In genomic region chr2:52602228-52602627, GRCm38 (mm10) we compare ENCODE assay signal across 13 mouse cellular contexts.
DNase-seq lines count a peak whose midpoint lies in the region; ATAC-seq and TF ChIP-seq lines count a peak whose summit lies in the region.
"Had no signal": no experiment of that assay in that cellular context is flagged by ENCODE, and none has a peak within 500 bp of the region (broad histone marks: within the 10 kb centered on the region; RNA-seq: fewer than 3 reads in every experiment).

No protein-coding gene starts in this region.

- no peak overlapping the region for H3K27ac ChIP-seq in limb, embryonic 14.5 days (replicated peaks; ENCODE audit: low read depth, low read length)
- H3K27ac ChIP-seq in limb, embryonic 10.5 days: no peak overlapping the region
- H3K27ac ChIP-seq in forebrain, embryonic 14.5 days (ENCODE audit: low read depth, low read length): no peak overlapping the region
- H3K27ac ChIP-seq: heart, adult 2 months; hindbrain, embryonic 14.5 days; kidney, embryonic 15.5 days had no signal

- H3K9ac ChIP-seq in limb, embryonic 14.5 days (ENCODE audit: low read depth, low read length, severe bottlenecking): no peak overlapping the region
- no peak overlapping the region for H3K9ac ChIP-seq in forebrain, embryonic 14.5 days (ENCODE audit: low read length)
- H3K9ac ChIP-seq: hindbrain, embryonic 14.5 days; kidney, embryonic 15.5 days had no signal

- CTCF ChIA-PET in Patski (lab: Charles Lee): interaction anchor here (0.9 kb wide), 1 partner anchor 12 kb away, joined by 4 read pairs; no protein-coding TSS in a partner anchor

- in situ Hi-C loops in Patski (cut with MboI; ENCODE audit: low pct_unique_long_range_greater_than_20kb): loop anchor here (25.0 kb wide), 1 partner anchor 615 kb away; no protein-coding TSS in a partner anchor

- H3K9me3 ChIP-seq in limb, embryonic 14.5 days (ENCODE audit: control insufficient read depth, low read length): no peaks in the 10 kb centered on the region
- no peaks in the 10 kb centered on the region for H3K9me3 ChIP-seq in limb, embryonic 10.5 days (replicated peaks)
- no peaks in the 10 kb centered on the region for H3K9me3 ChIP-seq in forebrain, embryonic 14.5 days (replicated peaks; ENCODE audit: control insufficient read depth, low read length)
- H3K9me3 ChIP-seq: kidney, embryonic 15.5 days had no signal

- DNase-seq in limb, embryonic 14.5 days (ENCODE audit: low spot score): peak; percentile 37
- no peak for DNase-seq in limb, embryonic 10.5 days (ENCODE audit: low spot score)
- DNase-seq in Patski (ENCODE audit: low read depth, low spot score): no peak
- DNase-seq in gonadal fat pad, adult 2 months (ENCODE audit: low read depth): peak; percentile 98
- DNase-seq in layer of hippocampus, postnatal 10 days (ENCODE audit: low spot score in 2 of 2): no peak
- no peak for DNase-seq in forebrain, embryonic 14.5 days (ENCODE audit: low spot score)
- no peak for DNase-seq in layer of hippocampus, adult 18-20 months (ENCODE audit: low spot score in 2 of 2)
- DNase-seq: cerebellum, postnatal 36 days; heart, adult 2 months; layer of hippocampus, adult 9-11 months had no signal

- no peaks in the 10 kb centered on the region for H3K36me3 ChIP-seq in limb, embryonic 14.5 days (ENCODE audit: control insufficient read depth, insufficient read depth, low read length)
- no peaks in the 10 kb centered on the region for H3K36me3 ChIP-seq in limb, embryonic 10.5 days
- no peaks in the 10 kb centered on the region for H3K36me3 ChIP-seq in forebrain, embryonic 14.5 days (ENCODE audit: control insufficient read depth, insufficient read depth, low read length)
- H3K36me3 ChIP-seq: kidney, embryonic 15.5 days had no signal

- no peak for TF ChIP-seq CTCF in Patski (IDR thresholded peaks at IDR 0.05)

- 61% methylated on average over 2 of the region's 2 CpGs for WGBS in limb, embryonic 14.5 days
- WGBS in limb, embryonic 10.5 days: 91% methylated on average over 2 of the region's 2 CpGs
- WGBS in forebrain, embryonic 14.5 days: 90% methylated on average over 2 of the region's 2 CpGs

- H3K4me3 ChIP-seq in limb, embryonic 14.5 days (replicated peaks; ENCODE audit: low read length): no peak overlapping the region
- H3K4me3 ChIP-seq in limb, embryonic 10.5 days: no peak overlapping the region
- no peak overlapping the region for H3K4me3 ChIP-seq in forebrain, embryonic 14.5 days (ENCODE audit: low read depth, low read length)
- H3K4me3 ChIP-seq: heart, adult 2 months; kidney, embryonic 15.5 days had no signal

- no peak overlapping the region for H3K4me2 ChIP-seq in limb, embryonic 14.5 days (replicated peaks; ENCODE audit: low read depth, low read length, severe bottlenecking)
- no peak overlapping the region for H3K4me2 ChIP-seq in forebrain, embryonic 14.5 days (ENCODE audit: low read length)
- H3K4me2 ChIP-seq: hindbrain, embryonic 14.5 days; kidney, embryonic 15.5 days had no signal

- POLR2A ChIA-PET in Patski (lab: Charles Lee): no interaction called here

- ATAC-seq in limb, embryonic 14.5 days (ENCODE audit: low FRiP score, low read depth): no peak
- ATAC-seq in Patski: peak; percentile 68
- ATAC-seq in megakaryocyte progenitor cell, adult 5-6 weeks (replicated peaks; ENCODE audit: poor library complexity): peak; percentile 86
- no peak for ATAC-seq in forebrain, embryonic 14.5 days

- no peaks in the 10 kb centered on the region for H3K27me3 ChIP-seq in limb, embryonic 14.5 days (ENCODE audit: control insufficient read depth, insufficient read depth, low read length)
- H3K27me3 ChIP-seq in limb, embryonic 10.5 days (ENCODE audit: low read depth, poor library complexity, severe bottlenecking): no peaks in the 10 kb centered on the region
- H3K27me3 ChIP-seq in Patski: no peaks in the 10 kb centered on the region
- H3K27me3 ChIP-seq in forebrain, embryonic 14.5 days (replicated peaks; ENCODE audit: control insufficient read depth, insufficient read depth, low read length): no peaks in the 10 kb centered on the region
- H3K27me3 ChIP-seq: kidney, embryonic 15.5 days had no signal

- no peaks in the 10 kb centered on the region for H3K4me1 ChIP-seq in limb, embryonic 14.5 days (ENCODE audit: control insufficient read depth, insufficient read depth, low read length)
- H3K4me1 ChIP-seq in limb, embryonic 10.5 days: no peaks in the 10 kb centered on the region
- H3K4me1 ChIP-seq in forebrain, embryonic 14.5 days (ENCODE audit: control insufficient read depth, insufficient read depth, low read length): no peaks in the 10 kb centered on the region
- H3K4me1 ChIP-seq: kidney, embryonic 15.5 days had no signal

- no peak for TF ChIP-seq POLR2A in limb, embryonic 14.5 days (IDR thresholded peaks at IDR 0.05; ENCODE audit: borderline replicate concordance, extremely low read depth, insufficient read depth, insufficient read length)

Comparison
In these comparisons a context has a peak if more than half of its experiments do, and no peak if none do; other contexts are left out.
1. DNase-seq: peak in limb, embryonic 14.5 days (single experiment) and gonadal fat pad, adult 2 months (single experiment); none in limb, embryonic 10.5 days (single experiment), Patski (single experiment), layer of hippocampus, postnatal 10 days (0 of 2), forebrain, embryonic 14.5 days (single experiment) and layer of hippocampus, adult 18-20 months (0 of 2).
2. ATAC-seq: peak in Patski (single experiment) and megakaryocyte progenitor cell, adult 5-6 weeks (single experiment); none in limb, embryonic 14.5 days (single experiment) and forebrain, embryonic 14.5 days (single experiment).